Mouse (Mus musculus) embryo, embryonic 9.5 days (tissue): ENCODE data around the gene Ltb4r2.

Experiments used
- DNase-seq: peaks from one replicate; pipeline ENCODE4 v3.0.0-alpha.2; 2017; ENCODE audit errors: extremely low spot score

Gene Ltb4r2

DNA sequence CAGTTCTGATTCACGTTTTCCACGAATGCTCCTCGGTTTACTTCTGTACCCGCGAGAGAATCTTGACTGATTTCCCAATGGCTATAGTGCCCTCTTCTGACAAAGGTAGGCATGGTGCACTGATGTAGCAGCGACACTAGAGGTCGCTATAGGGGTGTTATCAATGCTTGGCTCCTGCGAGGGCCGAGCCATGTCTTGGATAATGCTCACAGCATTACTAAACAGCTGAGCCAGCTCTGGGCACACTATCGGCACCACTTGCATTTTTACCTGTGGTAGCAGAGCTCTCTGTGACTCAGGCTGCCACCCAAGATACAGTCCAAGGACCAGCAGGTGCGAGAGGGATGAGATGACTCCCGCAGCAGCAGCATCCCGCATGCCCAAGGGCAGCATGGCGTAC lies 20.1 kb downstream of the Ltb4r2 start:
- peak; percentile 71 for DNase-seq

DNA sequence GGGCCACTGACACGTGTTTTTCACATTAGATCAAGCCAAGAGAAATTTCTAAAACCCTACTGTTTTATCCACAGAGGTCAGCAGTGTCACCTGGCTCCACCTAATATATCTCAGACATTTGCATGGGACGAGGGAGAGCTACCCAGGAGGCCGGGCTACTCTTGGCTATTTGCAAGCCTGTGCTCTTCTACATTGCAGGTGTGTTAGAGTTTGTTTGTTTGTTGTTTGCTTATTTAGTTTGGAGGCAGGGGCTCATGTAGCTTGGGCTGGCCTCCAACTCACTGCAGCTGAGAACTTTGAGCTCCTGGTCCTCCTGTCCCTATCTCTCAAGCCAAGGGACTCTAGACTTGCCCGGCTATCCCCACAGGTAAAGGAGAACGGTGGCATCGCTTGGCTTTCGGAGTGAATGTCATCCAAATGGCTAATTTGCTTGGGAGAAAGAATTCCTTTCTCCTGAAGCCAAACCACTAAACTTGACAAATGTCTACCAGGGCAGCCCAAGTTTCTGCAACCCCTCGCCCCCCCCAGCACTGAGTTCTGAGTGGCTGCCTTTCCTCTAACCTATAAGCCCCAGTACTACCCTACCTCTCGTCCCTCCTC lies 21.2 kb downstream of the Ltb4r2 start:
- DNase-seq: no peak

DNA sequence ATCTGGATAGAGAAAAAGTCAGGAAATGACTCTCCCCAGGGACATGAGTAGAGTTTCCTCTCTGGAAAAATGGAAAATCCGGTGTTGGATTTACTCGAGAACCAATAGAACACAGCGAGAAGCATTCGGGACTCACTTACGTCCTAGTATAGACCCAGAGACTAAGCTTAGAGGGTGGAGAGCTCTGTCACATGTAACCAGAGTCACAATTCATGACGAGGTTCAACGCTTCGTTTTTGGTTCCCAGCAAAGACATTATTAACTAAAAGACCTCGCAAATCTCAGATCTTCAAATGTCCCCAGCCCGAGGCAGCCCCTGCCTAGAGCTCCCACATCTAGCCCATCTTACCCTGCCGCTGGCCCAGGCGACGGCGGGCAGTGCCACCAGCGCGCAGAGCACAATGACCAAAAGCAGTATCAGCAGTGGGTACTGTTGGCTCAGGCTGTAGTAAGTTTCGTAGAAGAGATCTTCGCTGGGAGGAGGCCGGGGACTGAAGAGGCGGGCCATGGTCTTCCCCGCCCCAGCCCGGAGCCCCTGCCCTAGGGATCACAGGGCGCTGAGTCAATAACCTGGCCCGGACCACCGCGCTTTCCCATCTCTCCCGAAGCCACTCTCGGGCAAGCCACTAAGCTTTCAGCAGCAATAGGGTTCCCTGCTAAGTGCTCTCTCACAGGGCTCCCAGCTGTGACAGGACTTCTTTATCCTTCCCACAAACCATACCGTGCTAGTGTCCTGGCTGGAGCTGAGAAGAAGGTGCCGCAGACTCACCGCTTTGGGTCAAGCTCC lies 22.1 kb downstream of the Ltb4r2 start:
- DNase-seq: peak; percentile 45

DNA sequence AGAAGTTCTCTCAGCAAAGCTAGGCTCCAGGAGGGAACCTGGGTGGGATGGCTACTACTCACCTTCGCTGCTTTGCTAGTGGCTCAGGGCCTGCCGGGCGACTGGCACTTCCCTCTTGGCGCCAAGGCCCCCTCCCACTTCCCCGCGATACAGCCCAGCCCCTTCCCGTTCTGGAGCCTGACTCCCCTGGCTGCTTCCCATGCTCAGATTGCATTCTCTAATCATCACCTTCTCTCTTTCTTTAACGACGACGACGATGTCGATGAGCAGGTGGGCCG lies 22.7 kb downstream of the Ltb4r2 start, which contains the start of gene Adcy4:
Gene Adcy4 (minus strand): TSS at position 138 of the 278 bp plus-strand sequence.
- DNase-seq: no peak

DNA sequence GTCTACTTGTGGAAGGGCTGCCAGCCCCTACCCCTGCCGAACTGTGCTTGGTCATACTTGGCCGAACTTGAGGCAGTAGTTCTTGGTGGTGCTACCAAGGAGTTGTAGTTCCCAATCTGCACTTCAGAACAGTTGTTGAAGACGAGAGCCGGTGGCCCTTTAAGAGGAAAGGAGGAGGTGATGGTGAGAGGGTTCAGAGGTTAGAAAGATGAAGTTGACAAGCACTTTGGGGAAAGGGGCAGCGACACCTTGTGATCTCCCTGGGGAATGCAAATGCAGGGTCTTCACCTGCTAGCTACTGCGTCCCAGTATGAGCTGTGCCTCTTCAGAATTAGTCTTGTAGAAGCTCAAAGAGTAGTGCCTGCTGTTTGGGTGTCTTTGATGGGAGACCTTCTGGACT lies 24.0 kb downstream of the Ltb4r2 start:
- DNase-seq: no peak

DNA sequence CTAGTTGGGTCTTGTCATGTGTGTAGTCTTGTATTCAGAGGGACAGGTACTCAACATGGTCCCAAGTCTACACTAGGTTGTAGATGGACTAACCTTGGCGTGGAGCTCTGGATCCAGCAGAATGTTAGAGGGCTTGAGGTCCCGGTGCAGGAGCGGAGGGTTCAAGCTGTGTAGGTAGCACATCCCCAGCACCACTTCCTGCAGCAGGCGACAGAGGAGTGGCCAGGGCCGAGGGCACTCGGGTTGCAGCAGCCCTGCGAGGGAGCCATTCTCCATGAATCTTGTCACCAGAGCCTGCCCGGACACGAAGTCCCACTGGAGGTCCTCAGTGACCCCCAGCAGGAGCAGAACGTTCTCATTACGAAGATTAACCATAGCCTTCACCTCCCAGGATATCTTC lies 26.5 kb downstream of the Ltb4r2 start:
- no peak for DNase-seq

DNA sequence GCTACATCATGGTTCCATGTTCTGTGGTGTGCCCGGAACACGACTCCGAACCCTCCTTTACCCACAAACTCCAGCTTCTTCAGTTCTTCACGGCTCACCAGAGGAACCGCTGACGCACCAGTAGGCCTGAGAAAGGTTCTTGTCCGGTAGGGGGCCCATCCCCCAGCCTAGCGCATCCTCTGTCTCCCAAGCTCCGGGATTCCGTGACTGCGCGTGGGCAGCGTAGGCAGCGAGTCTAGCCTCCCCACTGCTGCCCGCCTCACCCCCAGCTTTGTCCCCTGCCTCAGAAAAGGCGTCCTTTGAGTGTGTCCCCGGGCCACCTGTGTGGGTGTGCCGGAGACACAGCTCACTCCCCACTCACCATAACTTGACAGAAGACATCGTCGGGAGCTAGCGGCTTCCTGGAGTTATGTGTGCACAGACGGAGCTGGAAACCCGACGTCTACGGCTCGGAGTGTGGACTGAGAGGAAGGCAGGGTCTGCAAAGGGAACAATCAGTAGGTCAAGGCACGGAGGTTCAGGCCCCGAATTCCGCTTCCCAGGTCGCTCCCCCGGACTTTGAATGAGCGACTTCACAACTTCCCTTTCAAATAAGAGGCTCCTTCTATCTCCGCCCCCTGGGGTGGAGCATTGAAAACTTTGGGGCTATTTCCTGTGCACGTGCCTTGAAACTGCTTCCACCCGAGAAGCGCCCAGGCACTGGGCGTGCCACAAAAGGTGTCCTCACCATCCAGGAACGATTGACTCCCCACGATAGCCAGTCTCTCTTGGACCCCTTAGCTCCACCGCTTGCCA lies 27.2 kb downstream of the Ltb4r2 start, which contains the start of gene Ripk3:
Gene Ripk3 (minus strand): TSS at position 610 of the 795 bp plus-strand sequence.
- DNase-seq: peak; percentile 36

DNA sequence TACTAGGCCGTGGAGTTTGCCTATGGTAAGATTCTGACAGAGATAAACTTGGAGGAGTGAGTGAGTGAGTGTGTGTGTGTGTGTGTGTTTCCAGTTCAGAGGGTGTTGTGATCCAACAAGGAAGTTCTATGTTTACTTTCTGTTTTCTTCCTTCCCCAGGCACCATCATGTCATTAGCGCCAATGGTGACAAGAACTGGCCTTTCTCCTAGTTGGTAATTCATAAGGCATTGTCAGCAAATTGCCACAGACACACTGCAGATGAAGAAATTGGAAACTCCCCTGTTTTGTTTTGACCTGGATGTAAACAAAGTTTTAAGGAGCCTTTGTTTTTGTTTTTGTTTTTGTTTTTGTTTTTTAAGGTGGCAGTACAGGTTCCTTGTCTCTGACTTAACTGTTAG lies 32.2 kb downstream of the Ltb4r2 start:
- no peak for DNase-seq

DNA sequence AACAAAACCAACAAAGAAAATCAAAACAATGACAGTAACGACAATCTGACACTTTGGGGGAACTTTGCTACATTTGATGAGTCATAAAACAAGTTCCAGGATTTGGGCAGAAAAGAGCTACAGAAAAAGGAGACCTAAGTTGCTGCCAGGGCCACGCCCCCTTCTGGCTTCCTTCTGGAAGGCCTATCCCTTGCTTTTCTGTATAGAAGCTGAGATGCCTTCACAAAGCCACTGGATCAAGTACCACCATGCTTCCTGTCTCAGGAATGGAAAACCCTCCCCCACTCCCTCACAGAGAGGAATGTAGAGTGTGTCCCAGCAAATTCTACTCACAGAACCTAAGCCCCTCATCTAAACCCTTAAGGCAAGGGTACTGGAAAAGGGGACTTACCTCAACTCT lies 32.7 kb downstream of the Ltb4r2 start:
- DNase-seq: no peak

DNA sequence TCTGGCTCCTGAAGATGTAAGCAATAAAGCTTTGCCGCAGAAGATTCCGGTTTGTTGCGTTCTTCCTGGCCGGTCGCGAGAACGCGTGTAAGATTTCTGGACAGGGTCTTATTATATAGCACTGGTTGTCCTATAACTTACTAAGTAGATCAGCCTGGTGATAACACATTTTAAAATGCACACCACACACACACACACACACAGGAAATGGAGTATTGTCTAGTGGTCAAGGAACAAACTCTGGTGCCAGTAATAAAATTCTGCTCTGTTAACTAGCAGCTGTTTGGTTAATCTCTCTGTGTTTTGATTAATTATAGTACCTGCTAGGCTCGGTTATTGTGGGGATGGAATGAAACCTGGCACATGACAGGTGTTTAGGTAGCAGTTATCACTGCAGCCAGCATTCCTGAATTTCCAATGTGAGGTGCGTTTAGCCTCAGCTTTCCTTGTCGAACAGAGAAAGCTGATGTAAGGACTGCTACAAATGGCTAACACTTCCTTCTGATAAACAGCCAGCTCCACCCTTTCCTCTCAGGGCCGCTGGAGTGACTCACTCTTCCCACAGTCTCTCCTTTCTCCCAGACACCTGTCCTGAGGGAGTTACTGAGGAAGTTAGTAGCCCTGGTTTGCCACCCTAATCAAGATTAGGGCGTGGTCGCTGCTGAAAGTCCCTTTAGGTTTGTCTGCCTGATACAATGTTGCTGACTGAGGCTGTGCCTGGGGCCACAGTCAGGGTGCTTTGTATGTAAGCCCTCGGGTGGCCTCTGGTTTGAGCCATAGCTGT lies 34.3 kb downstream of the Ltb4r2 start:
- no peak for DNase-seq
